Mouse (Mus musculus): ENCODE measurements around the gene Uggt2. TPM values are rescaled to one million over a fixed set of nuclear protein-coding genes. Genes with fewer than 3 reads are reported as not detected.
"Not testable (repeated sequence)": the region's sequence is repeated elsewhere in the genome, so short reads cannot be mapped to it uniquely, and the experiment has no call there.

The Uggt2 gene
- polyA plus RNA-seq, 1 experiment = not detected

DNA sequence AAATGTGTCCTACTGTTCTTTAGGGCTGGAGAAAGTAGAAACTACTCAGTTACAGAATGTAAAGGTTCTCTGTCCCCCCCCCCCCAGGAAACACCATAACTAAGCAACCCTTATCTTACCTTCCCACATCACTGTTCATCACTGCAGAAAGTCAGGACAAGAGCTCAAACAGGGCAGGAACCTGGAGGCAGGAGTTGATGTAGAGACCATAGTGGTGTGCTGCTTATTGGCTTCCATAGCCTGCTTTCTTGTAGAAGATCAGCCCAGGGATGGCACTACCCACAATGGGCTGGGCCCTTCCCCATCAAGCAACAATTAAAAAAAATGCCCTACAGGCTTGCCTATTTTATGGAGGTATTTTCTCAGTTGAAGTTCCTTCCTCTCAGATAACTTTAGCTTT is 115.8 kb downstream of the Uggt2 start:
- H3K9me3 ChIP-seq = no peaks in the 10 kb centered on the region
- no peak overlapping the region for H3K4me3 ChIP-seq (replicated peaks)
- H3K27me3 ChIP-seq (replicated peaks) = no peaks in the 10 kb centered on the region
- peaks cover 66% of the 10 kb centered on the region for H3K36me3 ChIP-seq (replicated peaks; ENCODE audit: low read length)
- H3K4me1 ChIP-seq = peaks cover 15% of the 10 kb centered on the region; the same call in 1 of the 2 replicates
- TF ChIP-seq FLI1 (IDR thresholded peaks at IDR 0.05; ENCODE audit: low read length) (no peak), GATA1 (IDR thresholded peaks at IDR 0.05; ENCODE audit: borderline replicate concordance, low read length) (no peak)

DNA sequence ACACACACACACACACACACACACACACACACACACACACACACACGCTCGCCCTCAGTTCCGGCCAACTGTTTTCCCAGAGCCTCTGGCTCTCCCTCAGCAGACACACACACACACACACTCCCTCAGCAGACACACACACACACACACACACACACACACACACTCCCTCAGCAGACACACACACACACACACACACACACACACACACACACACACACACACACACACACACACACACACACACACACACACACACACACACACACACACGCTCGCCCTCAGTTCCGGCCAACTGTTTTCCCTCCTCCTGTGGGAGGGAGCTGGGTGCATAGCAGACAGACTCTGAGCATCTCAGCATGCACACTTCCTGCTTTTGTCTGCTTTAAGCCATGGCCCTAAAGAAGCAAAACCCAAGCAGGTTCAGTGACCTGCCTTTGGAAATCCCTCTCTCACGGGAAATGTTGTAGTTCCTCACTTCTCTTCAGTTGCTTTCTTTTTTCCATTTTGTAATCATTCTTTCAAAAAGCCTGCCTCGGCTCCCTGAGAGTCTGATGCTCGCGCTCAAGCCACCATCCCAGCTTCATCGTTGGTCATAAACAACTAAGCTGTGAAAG is 116.7 kb downstream of the Uggt2 start:
- not testable (repeated sequence) for H3K9me3 ChIP-seq; H3K4me1 ChIP-seq; H3K27me3 ChIP-seq (replicated peaks); H3K4me3 ChIP-seq (replicated peaks)
- peaks cover 74% of the 10 kb centered on the region for H3K36me3 ChIP-seq (replicated peaks; ENCODE audit: low read length)

GRCm38 (mm10) chr14:118981711-118982428 is 117.4 kb downstream of the Uggt2 start:
- H3K36me3 ChIP-seq (replicated peaks; ENCODE audit: low read length) = peaks cover 81% of the 10 kb centered on the region
- H3K9me3 ChIP-seq; H3K27me3 ChIP-seq (replicated peaks); H3K4me1 ChIP-seq; H3K4me3 ChIP-seq (replicated peaks): not testable (repeated sequence)

- H3K36me3 ChIP-seq (replicated peaks; ENCODE audit: low read length) = peaks cover 90% of the 10 kb centered on the region
- no peak for TF ChIP-seq GATA1 (IDR thresholded peaks at IDR 0.05; ENCODE audit: borderline replicate concordance, low read length)
- no peak for TF ChIP-seq FLI1 (IDR thresholded peaks at IDR 0.05; ENCODE audit: low read length)
- no peaks in the 10 kb centered on the region for H3K27me3 ChIP-seq (replicated peaks)
- no peaks in the 10 kb centered on the region for H3K9me3 ChIP-seq
- peaks cover 7% of the 10 kb centered on the region; the same call in 1 of the 2 replicates for H3K4me1 ChIP-seq
- no peak overlapping the region for H3K4me3 ChIP-seq (replicated peaks)
Observed at GRCm38 (mm10) chr14:118980890-118981289, 118.3 kb downstream of the Uggt2 start.

DNA sequence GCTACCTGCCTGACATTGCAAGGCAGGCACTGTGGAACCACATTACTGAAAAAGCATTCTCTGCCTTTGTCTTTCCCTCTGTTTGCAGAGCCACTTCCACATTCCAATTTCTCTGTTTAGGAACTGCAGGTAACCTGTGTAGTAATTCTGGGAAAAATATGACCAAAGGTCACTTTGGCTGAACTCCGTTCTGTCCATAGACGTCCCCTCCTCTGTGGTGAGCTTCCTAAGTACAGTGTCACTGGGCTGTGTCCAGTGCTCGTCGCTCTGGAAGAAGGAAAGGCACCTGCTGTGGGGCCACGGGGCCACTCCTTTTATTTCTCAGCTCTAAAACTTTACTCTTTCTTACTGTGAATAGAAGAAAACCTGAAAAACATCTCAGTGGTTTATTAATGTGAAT is 118.9 kb downstream of the Uggt2 start:
- Histone ChIP-seq H3K27me3 (replicated peaks) (no peaks in the 10 kb centered on the region), H3K9me3 (no peaks in the 10 kb centered on the region), H3K36me3 (replicated peaks; ENCODE audit: low read length) (peaks cover 90% of the 10 kb centered on the region), H3K4me3 (replicated peaks) (no peak overlapping the region), H3K4me1 (peaks cover 7% of the 10 kb centered on the region; the same call in 1 of the 2 replicates)
- TF ChIP-seq GATA1 (IDR thresholded peaks at IDR 0.05; ENCODE audit: borderline replicate concordance, low read length) = no peak
- TF ChIP-seq FLI1 (IDR thresholded peaks at IDR 0.05; ENCODE audit: low read length) = no peak

DNA sequence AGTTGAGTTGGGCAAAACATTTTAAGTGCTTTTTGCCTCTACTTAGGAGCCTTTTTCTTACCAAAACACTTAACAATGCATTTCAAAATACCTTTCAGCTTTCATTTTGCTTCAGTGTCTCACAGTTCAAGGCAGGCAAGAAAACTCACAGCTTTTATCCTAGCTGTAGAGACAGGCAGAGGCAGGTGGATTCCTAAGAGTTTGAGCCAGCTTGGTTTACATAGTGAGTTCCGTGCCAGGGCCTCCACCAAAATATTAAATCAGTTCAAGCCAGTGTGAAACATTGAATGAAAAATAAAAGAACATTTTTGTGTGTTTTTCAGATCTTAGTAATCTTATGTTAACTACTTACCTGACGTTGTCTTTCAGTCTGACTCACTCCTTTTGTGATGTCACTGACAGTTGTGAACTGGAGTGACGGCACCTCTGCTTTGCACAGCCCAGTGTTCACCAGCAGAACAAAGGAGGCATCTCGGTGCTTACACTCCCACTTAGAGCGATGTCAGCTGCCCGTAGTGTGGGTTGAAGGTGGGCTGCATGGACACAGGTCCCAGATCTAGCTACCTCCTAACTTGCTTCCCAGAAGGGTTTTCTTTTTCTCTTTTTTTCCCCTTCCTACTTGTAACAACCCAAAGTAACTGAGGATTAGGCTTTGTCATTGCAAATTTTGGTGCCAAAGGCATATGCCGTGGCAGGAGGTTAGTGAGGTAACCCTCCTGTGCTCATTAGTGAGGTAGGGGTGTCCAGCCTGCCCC is 119.5 kb downstream of the Uggt2 start:
- H3K4me1 ChIP-seq = peaks cover 7% of the 10 kb centered on the region; the same call in 1 of the 2 replicates
- H3K27me3 ChIP-seq (replicated peaks) = no peaks in the 10 kb centered on the region
- no peak for TF ChIP-seq FLI1 (IDR thresholded peaks at IDR 0.05; ENCODE audit: low read length)
- TF ChIP-seq GATA1 (IDR thresholded peaks at IDR 0.05; ENCODE audit: borderline replicate concordance, low read length) = no peak
- no peak overlapping the region for H3K4me3 ChIP-seq (replicated peaks)
- peaks cover 91% of the 10 kb centered on the region for H3K36me3 ChIP-seq (replicated peaks; ENCODE audit: low read length)
- H3K9me3 ChIP-seq = no peaks in the 10 kb centered on the region

DNA sequence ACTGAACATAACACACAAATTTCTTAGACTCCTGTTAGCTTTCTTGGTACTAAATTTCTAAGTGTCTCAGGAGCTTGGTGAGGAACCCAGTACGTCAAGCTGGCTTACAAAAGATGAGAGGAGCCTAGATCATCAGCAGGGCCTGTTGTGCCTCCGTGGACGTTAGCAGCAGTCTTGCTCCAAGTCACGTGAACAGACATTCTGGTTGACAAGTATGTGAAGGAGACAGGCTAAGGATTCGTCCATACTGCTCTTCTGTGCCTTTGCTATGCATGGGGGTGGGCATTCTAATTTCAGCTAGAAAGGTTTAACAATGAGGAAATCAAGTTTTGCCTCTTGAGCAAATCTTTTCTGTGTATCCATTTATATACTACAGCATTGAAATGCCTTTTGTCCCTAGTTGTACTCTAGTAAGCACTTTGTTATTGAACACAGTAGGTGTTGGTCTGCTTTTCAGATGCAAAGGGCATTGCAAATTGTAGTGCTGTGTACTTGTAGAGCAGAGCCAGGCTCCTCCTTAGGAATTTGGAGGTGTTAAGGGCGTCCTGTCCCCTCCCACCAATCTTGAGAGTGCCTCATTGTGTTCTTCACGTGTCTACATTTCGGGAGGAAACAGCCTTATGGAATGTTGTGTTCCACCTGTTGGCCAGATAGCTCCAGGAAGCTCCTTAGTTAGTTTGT is 122.0 kb downstream of the Uggt2 start:
- no peak for TF ChIP-seq FLI1 (IDR thresholded peaks at IDR 0.05; ENCODE audit: low read length)
- no peak for TF ChIP-seq GATA1 (IDR thresholded peaks at IDR 0.05; ENCODE audit: borderline replicate concordance, low read length)
- no peaks in the 10 kb centered on the region for H3K27me3 ChIP-seq (replicated peaks)
- no peak overlapping the region for H3K4me3 ChIP-seq (replicated peaks)
- peaks cover 4% of the 10 kb centered on the region; the same call in 1 of the 2 replicates for H3K4me1 ChIP-seq
- H3K36me3 ChIP-seq (replicated peaks; ENCODE audit: low read length) = peaks cover 94% of the 10 kb centered on the region
- no peaks in the 10 kb centered on the region for H3K9me3 ChIP-seq

DNA sequence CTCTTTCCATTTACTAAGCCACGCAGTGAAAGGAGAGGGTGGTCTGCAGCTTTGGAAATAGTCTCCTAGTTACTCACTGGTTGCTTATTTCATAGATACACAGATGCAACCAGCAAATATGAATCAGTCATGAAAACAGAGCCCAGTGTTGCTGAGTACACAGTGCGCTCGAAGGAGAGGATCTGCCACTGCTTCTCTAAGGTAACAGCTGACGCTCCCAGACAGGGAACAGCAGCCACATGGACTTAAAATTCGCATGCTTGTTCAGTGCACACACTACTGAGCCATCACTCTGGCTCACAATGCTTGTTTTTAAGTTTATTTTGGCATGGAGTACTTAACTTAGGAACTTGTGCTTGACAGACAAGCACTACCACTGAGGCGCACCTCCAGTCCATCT is 127.0 kb downstream of the Uggt2 start:
- Histone ChIP-seq H3K4me3 (replicated peaks) (no peak overlapping the region), H3K9me3 (no peaks in the 10 kb centered on the region), H3K27me3 (replicated peaks) (no peaks in the 10 kb centered on the region), H3K4me1 (no peaks in the 10 kb centered on the region), H3K36me3 (replicated peaks; ENCODE audit: low read length) (peaks cover 100% of the 10 kb centered on the region)
- TF ChIP-seq GATA1 (IDR thresholded peaks at IDR 0.05; ENCODE audit: borderline replicate concordance, low read length) (no peak), FLI1 (IDR thresholded peaks at IDR 0.05; ENCODE audit: low read length) (no peak)

DNA sequence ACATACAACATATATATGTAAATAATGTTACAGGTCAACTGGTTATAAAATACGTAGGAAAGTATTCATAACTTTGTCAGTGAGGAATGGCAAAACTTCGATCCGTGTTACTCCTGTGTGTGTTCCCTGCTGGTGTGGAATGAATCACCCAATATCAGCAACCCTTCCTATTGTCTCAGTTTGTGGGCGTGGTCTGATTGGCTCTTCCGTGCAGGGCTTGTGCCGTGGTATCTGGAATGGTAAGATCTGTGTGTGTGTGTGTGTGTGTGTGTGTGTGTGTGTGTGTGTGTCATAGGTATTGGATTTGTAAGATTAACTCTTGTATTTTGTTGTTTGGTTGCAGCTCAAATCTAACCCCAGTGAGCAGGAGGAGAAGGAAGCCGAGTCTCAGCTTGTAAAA is 131.6 kb downstream of the Uggt2 start:
- Histone ChIP-seq H3K36me3 (replicated peaks; ENCODE audit: low read length) (peaks cover 85% of the 10 kb centered on the region), H3K27me3 (replicated peaks) (no peaks in the 10 kb centered on the region), H3K4me3 (replicated peaks) (no peak overlapping the region), H3K4me1 (no peaks in the 10 kb centered on the region), H3K9me3 (no peaks in the 10 kb centered on the region)
- TF ChIP-seq FLI1 (IDR thresholded peaks at IDR 0.05; ENCODE audit: low read length) (no peak), GATA1 (IDR thresholded peaks at IDR 0.05; ENCODE audit: borderline replicate concordance, low read length) (no peak)

Measured in megakaryocyte, embryonic 14.5 days (primary cell).